Mouse (Mus musculus) stomach, postnatal 0 days (tissue): ENCODE results near the gene Mcur1.

ENCODE experiments used
- CTCF ChIP-seq: IDR thresholded peaks from 2 replicates; pipeline ENCODE4 v1.5.1; 2016; ENCODE audit warnings: antibody characterized with exemption, low read depth, mild to moderate bottlenecking, moderate library complexity
- EP300 ChIP-seq: optimal IDR thresholded peaks from 2 replicates; pipeline ENCODE3; 2016; ENCODE audit warnings: antibody characterized with exemption

DNA sequence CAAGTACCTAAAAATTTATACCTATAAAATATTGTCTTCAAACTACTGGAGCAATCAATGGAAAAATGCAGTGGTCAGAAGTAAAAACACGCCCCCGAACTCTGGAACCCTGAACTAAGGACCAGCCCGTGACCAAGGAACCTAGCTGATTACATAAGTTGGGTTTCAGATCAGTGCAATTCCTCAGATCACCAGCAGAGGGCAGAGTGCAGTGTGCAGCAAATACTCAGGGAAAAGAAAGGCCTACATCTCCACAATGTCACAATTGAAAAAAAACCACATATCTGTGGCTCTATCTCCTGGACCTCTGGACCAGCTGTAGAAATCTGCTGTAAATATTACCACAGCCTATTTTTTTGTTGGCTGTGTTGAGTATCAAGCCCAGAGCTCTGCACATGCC lies 13.1 kb downstream of the Mcur1 start:
- peak; percentile 97 for TF ChIP-seq CTCF
- TF ChIP-seq EP300 = no peak
